Mouse (Mus musculus): Measurements from ENCODE around the gene Chit1.

DNA sequence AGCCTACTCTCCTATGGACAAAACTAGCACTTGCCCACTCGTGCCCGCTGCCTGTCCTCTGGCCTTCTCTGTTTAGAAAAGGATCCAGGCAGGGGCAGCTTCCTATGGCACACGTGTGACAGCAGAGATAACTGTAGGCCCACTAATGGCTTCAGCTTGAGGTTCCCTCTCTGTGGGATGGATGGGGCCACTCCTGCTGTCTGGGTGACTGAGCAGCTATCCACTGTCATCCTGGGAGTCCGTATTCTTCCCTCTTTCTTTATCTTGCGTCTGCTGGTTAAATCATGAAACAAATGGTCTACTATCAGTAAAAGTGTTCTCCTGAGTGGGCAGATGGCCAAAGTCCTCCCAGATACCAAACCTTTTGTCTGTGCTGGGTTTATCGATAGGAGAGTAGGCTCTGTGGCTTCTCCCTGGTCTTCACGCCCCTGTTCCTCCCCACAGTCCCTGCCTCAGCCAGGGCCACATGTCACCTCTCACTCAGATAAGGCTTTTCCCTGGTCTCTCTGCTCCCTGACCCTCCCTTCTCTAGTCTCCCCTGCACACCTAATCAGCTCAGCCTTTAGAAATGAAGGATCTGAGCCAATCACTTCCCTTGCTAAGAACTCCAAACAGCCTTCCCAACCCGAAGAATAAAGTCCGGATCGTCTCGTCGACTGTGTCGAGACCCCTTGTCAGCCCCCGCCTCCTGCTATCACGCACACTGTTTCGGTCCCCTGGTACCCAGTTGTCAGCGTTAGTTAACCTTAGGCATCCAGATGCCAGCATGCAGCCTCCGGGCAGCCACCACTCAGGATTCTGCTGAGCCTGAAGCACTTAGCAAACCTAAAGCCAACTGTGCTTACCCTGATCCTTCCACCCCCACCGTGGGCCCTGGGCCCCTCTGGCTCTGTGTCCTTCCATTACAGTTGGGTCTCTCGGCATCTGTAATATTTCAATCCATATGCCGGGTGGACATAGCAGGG is 41.9 kb downstream of the Chit1 start:
- no peak for TF ChIP-seq POLR2A (IDR thresholded peaks at IDR 0.05; ENCODE audit: extremely low read depth, insufficient read depth, low read length)
- TF ChIP-seq CTCF (IDR thresholded peaks at IDR 0.05; ENCODE audit: extremely low read depth, insufficient read depth, low read length), result no peak
